ENCODE assay signal across 8 mouse cellular contexts in genomic region chr6:91728939-91729619, GRCm38 (mm10). TPM values are rescaled to one million over a fixed set of nuclear protein-coding genes. Genes with fewer than 3 reads are reported as not detected.
DNase-seq lines count a peak whose midpoint lies in the region; ATAC-seq and TF ChIP-seq lines count a peak whose summit lies in the region.

No protein-coding gene starts in this region.

- no peaks in the 10 kb centered on the region for H3K27me3 ChIP-seq in kidney, adult 2 months (replicated peaks; ENCODE audit: control insufficient read depth, insufficient read depth, low read length)
- no peaks in the 10 kb centered on the region for H3K27me3 ChIP-seq in embryonic facial prominence, embryonic 15.5 days
- H3K27me3 ChIP-seq in hindbrain, embryonic 14.5 days (ENCODE audit: control insufficient read depth, insufficient read depth, low read length), result no peaks in the 10 kb centered on the region
- no peaks in the 10 kb centered on the region for H3K27me3 ChIP-seq in midbrain, embryonic 15.5 days (replicated peaks)

- no peak overlapping the region for H3K4me3 ChIP-seq in kidney, adult 2 months (ENCODE audit: insufficient read depth, low read depth, low read length)
- H3K4me3 ChIP-seq in embryonic facial prominence, embryonic 15.5 days (replicated peaks), result no peak overlapping the region
- no peak overlapping the region for H3K4me3 ChIP-seq in hindbrain, embryonic 14.5 days (replicated peaks; ENCODE audit: low read length)
- no peak overlapping the region for H3K4me3 ChIP-seq in midbrain, embryonic 15.5 days

- H3K4me2 ChIP-seq in embryonic facial prominence, embryonic 15.5 days (replicated peaks), result no peak overlapping the region
- H3K4me2 ChIP-seq in hindbrain, embryonic 14.5 days (replicated peaks), result no peak overlapping the region
- no peak overlapping the region for H3K4me2 ChIP-seq in midbrain, embryonic 15.5 days

- no peaks in the 10 kb centered on the region for H3K9me3 ChIP-seq in embryonic facial prominence, embryonic 15.5 days (replicated peaks)
- no peaks in the 10 kb centered on the region for H3K9me3 ChIP-seq in hindbrain, embryonic 14.5 days (ENCODE audit: control insufficient read depth, low read length)
- no peaks in the 10 kb centered on the region for H3K9me3 ChIP-seq in midbrain, embryonic 15.5 days

- H3K4me1 ChIP-seq in kidney, adult 2 months (ENCODE audit: control insufficient read depth, insufficient read depth, low read length), result peaks cover 32% of the 10 kb centered on the region
- peaks cover 24% of the 10 kb centered on the region for H3K4me1 ChIP-seq in embryonic facial prominence, embryonic 15.5 days
- peaks cover 30% of the 10 kb centered on the region for H3K4me1 ChIP-seq in hindbrain, embryonic 14.5 days (replicated peaks; ENCODE audit: control insufficient read depth, insufficient read depth, low read length)
- peaks cover 35% of the 10 kb centered on the region for H3K4me1 ChIP-seq in midbrain, embryonic 15.5 days

- TF ChIP-seq CTCF in kidney, adult 2 months (conservative IDR thresholded peaks at IDR 0.05; ENCODE audit: insufficient read depth, insufficient read length, low read depth, low read length), result no peak

- DNase-seq in kidney, adult 2 months, result no peak
- no peak for DNase-seq in kidney, adult 11 months
- no peak for DNase-seq in hindbrain, embryonic 14.5 days (ENCODE audit: low spot score)
- no peak for DNase-seq in adrenal gland, adult 18-20 months (ENCODE audit: low spot score in 2 of 2)
- no peak for DNase-seq in adrenal gland, postnatal 25 days
- no peak for DNase-seq in left cerebral cortex, adult 8-10 months (ENCODE audit: low spot score in 2 of 2)

- WGBS in kidney, adult 2 months, result 50% methylated on average over 6 of the region's 6 CpGs
- 48% methylated on average over 6 of the region's 6 CpGs for WGBS in embryonic facial prominence, embryonic 15.5 days
- 28% methylated on average over 6 of the region's 6 CpGs for WGBS in hindbrain, embryonic 14.5 days
- 24% methylated on average over 6 of the region's 6 CpGs for WGBS in midbrain, embryonic 15.5 days

- TF ChIP-seq POLR2A in kidney, adult 2 months (IDR thresholded peaks at IDR 0.05; ENCODE audit: low read depth, low read length), result no peak

- peaks cover 7% of the 10 kb centered on the region for H3K36me3 ChIP-seq in kidney, adult 2 months (ENCODE audit: control insufficient read depth, insufficient read depth, low read length)
- peaks cover 45% of the 10 kb centered on the region for H3K36me3 ChIP-seq in embryonic facial prominence, embryonic 15.5 days
- H3K36me3 ChIP-seq in hindbrain, embryonic 14.5 days (replicated peaks; ENCODE audit: control insufficient read depth, insufficient read depth), result peaks cover 80% of the 10 kb centered on the region
- peaks cover 25% of the 10 kb centered on the region for H3K36me3 ChIP-seq in midbrain, embryonic 15.5 days (replicated peaks)

- 0 out of 2 replicates have a peak, but pooled peaks have one; percentile 5 for ATAC-seq in embryonic facial prominence, embryonic 15.5 days (ENCODE audit: insufficient number of reproducible peaks, low FRiP score, low TSS enrichment, low read depth)
- no peak; the same call in 1 of the 2 replicates for ATAC-seq in hindbrain, embryonic 14.5 days (ENCODE audit: low FRiP score)
- ATAC-seq in midbrain, embryonic 15.5 days (replicated peaks), result peak; percentile 62

- peak overlapping the region; percentile 18; the same call in 1 of the 2 replicates for H3K27ac ChIP-seq in kidney, adult 2 months (ENCODE audit: insufficient read depth, low read depth, low read length)
- peak overlapping the region; percentile 68 for H3K27ac ChIP-seq in embryonic facial prominence, embryonic 15.5 days (replicated peaks)
- H3K27ac ChIP-seq in hindbrain, embryonic 14.5 days, result peak overlapping the region; percentile 81
- H3K27ac ChIP-seq in midbrain, embryonic 15.5 days, result peak overlapping the region; percentile 72

- no peak overlapping the region for H3K9ac ChIP-seq in embryonic facial prominence, embryonic 15.5 days
- peak overlapping the region; percentile 31; the same call in 1 of the 2 replicates for H3K9ac ChIP-seq in hindbrain, embryonic 14.5 days
- no peak overlapping the region for H3K9ac ChIP-seq in midbrain, embryonic 15.5 days

RNA-seq across cellular contexts. Expression of gene Slc6a6, which starts 45.2 kb away (rescaled TPM):
- 277 and 336 TPM in 2 replicates for polyA plus RNA-seq in kidney, adult 2 months (2012; rRNA removed)
- 61.6 and 77.5 TPM in 2 replicates for polyA plus RNA-seq in embryonic facial prominence, embryonic 15.5 days (2015; fragmentation: Nextera tagmentation; extraction: Ambion mirVana)
- 91.6 and 98.5 TPM in 2 replicates for polyA plus RNA-seq in hindbrain, embryonic 14.5 days (2014; fragmentation: Nextera tagmentation; extraction: Ambion mirVana)
- 117 and 123 TPM in 2 replicates for polyA plus RNA-seq in midbrain, embryonic 15.5 days (2015; fragmentation: Nextera tagmentation; extraction: Ambion mirVana)
- total RNA-seq in adrenal gland, adult 18-20 months (2021), result 100 to 1,000 TPM; 209 to 474 TPM
- total RNA-seq in adrenal gland, postnatal 25 days (2021), result 598 and 906 TPM in 2 replicates
- 100 to 1,000 TPM; 154 to 181 (median 168) TPM for total RNA-seq in left cerebral cortex, adult 8-10 months (2022)

Comparison
In these comparisons a context has a peak if more than half of its experiments do, and no peak if none do; other contexts are left out.
1. H3K27ac ChIP-seq: peak in every context shown above with its lines; median percentile 81 in hindbrain, embryonic 14.5 days; 72 in midbrain, embryonic 15.5 days; 68 in embryonic facial prominence, embryonic 15.5 days; 18 in kidney, adult 2 months.